Mouse (Mus musculus) frontal cortex, adult 2 months (tissue): ENCODE measurements at regions not wholly inside any gene's neighbourhood (a gene's known extent, or its start where the extent isn't known, plus 50 kb on each side); places are given as distances from the start of the nearest gene placed in this dataset.

ENCODE experiments used
- DNase-seq, 2 experiments: peaks; one replicate each; pipeline ENCODE4 v3.0.0; 2022; ENCODE audit warnings: low spot score in 1 of 2; ENCODE audit errors: extremely low spot score in 1 of 2

GRCm38 (mm10) chr13:115676836-115677235, 575.1 kb upstream of the Itga1 start:
- no peak for DNase-seq

DNA sequence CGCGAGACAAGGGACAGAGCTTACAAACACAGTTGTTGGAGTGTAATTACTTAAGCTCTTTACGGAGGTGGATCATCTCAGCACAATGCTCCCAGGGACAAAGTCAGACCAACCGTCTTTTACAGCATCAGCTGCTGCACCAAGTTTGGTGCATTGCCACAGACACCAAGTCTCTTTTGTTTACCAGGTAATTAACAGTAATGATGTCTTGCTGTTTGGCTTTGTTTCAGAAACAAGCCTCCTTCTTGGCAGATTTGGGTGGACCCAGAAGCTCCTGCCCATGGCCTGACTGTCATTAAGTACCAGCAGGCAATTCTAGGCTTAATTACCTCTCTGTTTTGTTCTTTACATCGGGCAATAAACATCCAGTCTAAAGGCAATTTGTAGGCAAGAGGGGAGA, 572.0 kb upstream of the Itga1 start:
- DNase-seq: no peak

- no peak for DNase-seq
These were observed 569.9 kb upstream of the Itga1 start for GRCm38 (mm10) chr13:115671685-115672084.

DNA sequence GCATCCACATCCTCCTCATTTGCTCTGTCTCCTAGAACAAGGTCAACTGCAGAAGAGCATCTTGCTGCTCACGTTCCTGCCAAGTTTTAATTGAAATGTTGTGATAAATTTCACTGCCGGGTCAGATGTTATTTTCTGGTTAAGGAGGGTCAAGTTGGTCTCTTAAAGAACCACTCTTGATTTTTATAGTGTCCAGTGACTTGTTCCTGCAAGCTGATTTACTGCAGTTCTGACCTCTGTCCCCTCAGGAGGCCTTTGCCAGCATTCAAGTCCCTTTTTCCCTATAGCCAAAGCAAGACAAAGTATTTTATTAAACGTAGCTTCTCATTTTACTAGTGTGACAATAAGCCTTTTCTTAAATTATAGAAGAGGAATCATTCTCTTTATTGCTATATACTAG, 567.8 kb upstream of the Itga1 start:
- no peak for DNase-seq

DNA sequence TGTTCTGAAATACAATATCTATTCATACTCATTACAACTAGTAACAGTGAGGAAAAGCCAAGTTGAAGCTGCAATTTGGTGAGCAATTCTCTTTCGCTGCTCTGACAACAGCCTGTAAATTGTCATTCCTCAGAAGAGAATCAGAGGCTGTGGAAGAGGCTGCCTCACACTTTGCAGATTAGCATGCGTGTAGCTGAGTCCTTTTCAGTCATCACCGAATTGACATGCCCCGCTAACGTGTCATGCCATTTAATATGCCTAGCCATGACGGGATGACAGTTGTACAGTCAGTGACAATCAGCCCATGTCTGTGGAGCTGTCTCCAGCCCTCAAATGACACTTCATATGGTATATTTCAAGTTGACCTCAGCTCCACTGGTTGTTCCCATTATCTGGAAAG, 553.4 kb upstream of the Itga1 start:
- DNase-seq: no peak

- DNase-seq: no peak
These were observed 551.2 kb upstream of the Itga1 start for GRCm38 (mm10) chr13:115652935-115653334.

DNA sequence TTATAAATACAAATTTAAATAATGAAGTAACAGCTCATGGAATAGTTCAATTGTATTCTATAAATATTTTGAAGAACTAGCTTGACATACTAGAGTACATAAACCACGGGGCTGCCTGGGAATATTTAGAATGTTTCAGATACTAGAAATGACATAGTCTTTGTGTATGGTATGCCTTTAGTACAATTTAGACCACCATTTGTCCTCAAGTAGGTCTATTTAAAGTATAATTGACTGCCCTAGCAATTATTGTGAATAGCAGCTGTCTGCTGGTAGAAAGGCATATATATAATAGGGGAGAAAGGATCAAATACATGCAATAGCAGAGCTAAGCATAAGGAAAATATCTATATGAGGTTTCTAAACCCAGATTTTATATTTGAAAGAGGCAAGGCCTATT, 550.6 kb upstream of the Itga1 start:
- no peak for DNase-seq

DNA sequence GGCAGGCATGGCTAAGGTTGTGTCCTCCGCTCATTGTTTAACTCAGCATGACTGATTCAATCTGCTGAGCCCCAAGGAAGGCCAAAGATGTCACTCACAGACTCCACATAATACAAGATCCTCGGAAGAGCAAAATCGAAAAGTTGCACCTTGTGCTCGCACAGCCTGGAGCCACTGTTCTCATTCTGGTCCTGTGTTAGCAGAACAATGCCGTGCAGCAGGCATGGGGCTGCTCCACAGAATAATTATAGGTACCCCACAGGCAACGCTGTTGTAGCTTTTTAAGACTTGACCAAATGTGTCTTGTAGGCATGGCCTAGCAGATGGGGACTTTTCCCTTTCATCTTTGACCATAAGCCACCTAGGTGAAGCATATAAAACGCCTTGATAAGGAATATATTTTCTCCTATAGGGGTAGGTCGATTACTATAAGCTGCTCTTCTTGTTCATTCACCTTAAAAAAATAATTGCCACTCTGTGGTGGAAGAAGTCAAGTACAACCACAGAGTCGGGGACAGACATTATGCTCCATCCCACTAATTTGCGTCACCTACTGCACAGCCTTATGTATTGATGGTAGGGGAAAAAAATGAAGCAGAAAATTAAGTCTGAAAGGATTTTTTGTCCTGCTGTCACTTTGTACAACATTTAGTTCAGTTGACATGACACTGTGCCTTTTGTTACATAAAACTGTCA, 529.8 kb upstream of the Itga1 start:
- no peak for DNase-seq

DNA sequence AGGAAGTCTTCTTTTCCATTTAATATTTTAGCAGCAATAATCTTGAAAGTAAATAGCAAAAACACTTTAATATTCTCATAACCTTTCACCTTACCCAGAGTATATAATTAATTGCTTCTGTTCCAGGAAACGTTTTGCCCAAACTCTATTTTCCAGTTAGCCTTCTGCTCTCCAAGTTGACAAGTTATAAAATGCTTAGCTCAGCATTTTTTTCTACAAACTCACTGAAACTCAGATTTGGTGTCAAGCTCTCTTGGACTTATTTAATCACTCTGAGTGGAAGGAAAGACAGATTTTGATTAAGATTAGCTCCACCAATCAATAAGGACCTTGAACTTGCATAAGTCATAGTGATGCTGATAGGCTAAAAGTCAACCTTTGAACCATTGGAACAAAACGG, 528.8 kb upstream of the Itga1 start:
- no peak for DNase-seq

DNA sequence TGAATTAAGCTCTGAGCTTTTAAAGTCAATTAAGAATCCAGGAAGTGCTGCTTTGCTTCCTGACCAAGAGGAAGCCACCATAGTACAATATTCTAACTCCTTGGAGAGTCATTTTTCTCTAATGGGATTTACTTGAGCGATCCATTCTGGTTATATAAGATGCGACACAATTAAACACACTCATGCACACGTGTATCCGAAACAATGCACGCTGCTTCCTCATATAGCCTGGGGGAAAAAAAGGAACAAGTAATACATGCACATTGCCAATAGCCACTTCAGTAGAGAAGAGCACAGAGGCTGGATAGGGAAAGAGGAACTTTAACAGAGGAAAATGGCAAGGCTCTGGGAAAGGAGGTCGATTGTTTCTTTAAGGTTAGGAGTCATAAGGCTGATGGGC, 511.4 kb upstream of the Itga1 start:
- DNase-seq: no peak

DNA sequence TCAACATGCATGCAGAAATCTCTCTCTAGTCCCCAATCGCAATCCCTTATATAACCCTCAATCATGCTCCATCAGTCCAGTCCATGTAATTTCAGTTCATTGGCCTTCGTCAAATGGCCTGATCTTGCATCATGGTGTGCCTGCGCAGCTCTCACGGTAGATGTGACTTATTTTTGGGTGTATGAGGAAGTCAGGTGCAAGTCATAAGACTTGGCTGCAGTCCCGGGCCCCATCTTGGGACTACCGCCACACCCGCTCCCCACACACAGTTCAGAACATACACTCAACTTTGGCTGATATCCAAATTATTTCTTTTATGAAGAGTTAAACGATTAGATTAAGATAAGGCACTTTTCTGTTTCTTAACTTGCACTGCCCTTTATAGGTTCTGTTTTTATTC, 504.7 kb upstream of the Itga1 start:
- DNase-seq: no peak

DNA sequence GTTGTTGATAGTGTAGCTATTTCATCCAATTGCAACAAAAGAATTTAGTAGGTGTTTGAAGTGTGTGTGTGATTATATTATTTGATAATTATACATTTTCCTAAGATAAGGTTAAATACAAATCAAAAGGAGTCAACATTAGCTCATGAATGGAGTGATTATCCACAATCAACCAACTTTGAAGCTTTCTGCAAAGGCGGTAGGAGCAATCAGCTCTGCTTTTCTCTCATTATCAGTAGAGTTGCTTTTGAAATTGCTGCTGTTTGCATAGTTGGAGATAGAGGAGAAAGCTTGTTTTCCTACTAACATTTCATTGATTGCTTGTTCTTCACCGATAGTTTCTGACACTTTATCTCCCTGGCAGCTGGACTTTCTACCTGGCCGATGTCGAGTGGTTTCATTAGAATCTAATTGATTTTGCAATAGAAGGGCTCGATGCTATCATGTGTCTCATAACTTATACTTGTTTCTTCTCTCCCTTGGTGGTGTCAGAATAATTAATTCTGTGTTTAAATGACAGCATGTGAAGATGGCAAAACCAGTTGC, 493.4 kb upstream of the Itga1 start:
- no peak for DNase-seq

DNA sequence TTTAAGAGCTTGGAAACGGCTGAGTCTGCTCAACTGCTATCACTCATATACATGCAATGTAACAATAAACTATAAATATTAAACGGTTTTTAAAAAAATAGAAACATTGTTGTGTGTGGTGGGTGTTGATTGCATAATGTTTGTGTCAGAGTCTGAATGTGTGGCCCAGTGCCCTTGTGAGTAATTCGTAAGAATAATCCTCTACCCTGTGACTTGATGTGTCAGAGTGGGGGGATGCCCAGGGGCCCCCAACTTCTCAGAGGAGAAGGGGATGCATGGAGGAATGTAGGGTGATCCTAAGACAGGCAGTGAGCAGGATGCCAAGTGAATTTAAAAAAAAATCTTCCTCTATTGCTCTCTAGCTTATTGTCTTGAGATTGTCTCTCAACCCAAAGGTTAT, 474.2 kb upstream of the Itga1 start:
- DNase-seq: no peak

- DNase-seq: peak in 1 of 2 experiments; percentile 2
These were observed 473.5 kb upstream of the Itga1 start for GRCm38 (mm10) chr13:115575052-115575891.

- DNase-seq: no peak
These were observed 439.4 kb upstream of the Itga1 start for GRCm38 (mm10) chr13:115541167-115541566.

GRCm38 (mm10) chr13:115535900-115536299, 434.1 kb upstream of the Itga1 start:
- no peak for DNase-seq

GRCm38 (mm10) chr13:115513914-115514313, 412.1 kb upstream of the Itga1 start:
- no peak for DNase-seq

DNA sequence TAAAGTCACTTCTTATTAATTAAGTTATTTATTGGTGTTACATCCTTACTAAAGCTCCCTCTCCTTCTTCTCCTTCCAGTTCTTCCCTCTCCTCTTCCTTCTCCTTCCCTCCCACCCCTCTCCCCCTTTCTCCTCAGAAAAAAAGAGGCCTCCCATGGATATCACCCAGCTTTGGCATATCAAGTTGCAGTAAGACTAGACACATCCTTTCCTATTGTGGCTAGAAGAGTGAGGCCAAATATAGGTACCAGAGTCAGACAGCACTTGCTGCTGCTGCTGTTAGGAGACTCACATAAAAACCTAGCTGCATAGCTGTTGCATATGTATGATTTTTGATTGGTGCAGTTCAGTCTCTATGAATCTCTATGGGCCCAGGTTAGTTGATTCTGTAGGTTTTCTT, 410.4 kb upstream of the Itga1 start:
- no peak for DNase-seq

- DNase-seq: no peak
These were observed 406.9 kb upstream of the Itga1 start for GRCm38 (mm10) chr13:115508646-115509045.

- DNase-seq: no peak
These were observed 392.6 kb upstream of the Itga1 start for GRCm38 (mm10) chr13:115494399-115494798.

- no peak for DNase-seq
These were observed 374.1 kb upstream of the Itga1 start for GRCm38 (mm10) chr13:115475861-115476260.

DNA sequence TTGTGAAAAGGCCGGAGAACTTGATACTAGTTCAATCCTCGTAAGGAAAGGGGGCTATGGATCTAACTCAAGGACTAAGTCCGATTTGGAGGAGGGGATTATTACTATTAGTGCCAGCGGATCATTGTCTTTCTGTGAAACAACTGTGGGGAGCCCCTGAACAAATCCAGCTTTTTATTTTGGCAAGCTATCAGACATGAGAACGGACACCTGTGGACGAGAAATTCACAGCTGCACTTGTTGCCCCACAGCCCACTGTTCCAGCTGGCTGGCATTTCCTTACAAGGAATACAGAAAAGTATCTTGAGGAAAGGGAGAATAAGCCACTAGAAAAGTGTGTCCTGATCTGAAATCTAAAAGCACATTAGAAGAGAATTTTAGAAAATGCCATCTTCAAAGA, 363.9 kb upstream of the Itga1 start:
- no peak for DNase-seq
